Mouse (Mus musculus) neural tube, embryonic 13.5 days (tissue): ENCODE data around the gene Nckap5. TPM values are rescaled to one million over a fixed set of nuclear protein-coding genes. Genes with fewer than 3 reads are reported as not detected.

ENCODE experiments used
- ATAC-seq: fragments of 200-750 bp; cut with Nextera tagmentation; 2 replicates; pipeline ENCODE4 v1.8.0; 2017; ENCODE audit warnings: low read depth, mild to moderate bottlenecking, moderate TSS enrichment, moderate library complexity
- H3K27ac ChIP-seq: fragments of 300-500 bp; sonication (generic); replicated peaks from 2 replicates; pipeline ENCODE4 v1.5.1; 2015; ENCODE audit warnings: moderate library complexity, mild to moderate bottlenecking, inconsistent platforms
- H3K27me3 ChIP-seq: fragments of 300-500 bp; sonication (generic); 2 replicates; pipeline ENCODE4 v1.6.1; 2015; ENCODE audit warnings: mild to moderate bottlenecking, inconsistent platforms
- H3K36me3 ChIP-seq: fragments of 300-500 bp; sonication (generic); 2 replicates; pipeline ENCODE4 v1.6.1; 2015; ENCODE audit warnings: mild to moderate bottlenecking, inconsistent platforms
- H3K4me1 ChIP-seq: fragments of 300-500 bp; sonication (generic); replicated peaks from 2 replicates; pipeline ENCODE4 v1.6.1; 2015; ENCODE audit warnings: inconsistent platforms
- H3K4me2 ChIP-seq: fragments of 300-500 bp; sonication (generic); 2 replicates; pipeline ENCODE4 v1.6.1; 2015; ENCODE audit warnings: inconsistent platforms, mild to moderate bottlenecking, moderate library complexity
- H3K4me3 ChIP-seq: fragments of 300-500 bp; sonication (generic); 2 replicates; pipeline ENCODE4 v1.5.1; 2015; ENCODE audit warnings: mild to moderate bottlenecking, inconsistent platforms
- H3K9ac ChIP-seq: fragments of 300-500 bp; sonication (generic); 2 replicates; pipeline ENCODE4 v1.6.1; 2015; ENCODE audit warnings: moderate library complexity, mild to moderate bottlenecking, inconsistent platforms
- H3K9me3 ChIP-seq: fragments of 300-500 bp; sonication (generic); 2 replicates; pipeline ENCODE4 v1.6.1; 2016; ENCODE audit warnings: inconsistent platforms
- WGBS: fragments of 180-500 bp; shearing (Covaris S2); methylation state at CpG from one replicate; pipeline ENCODE4 v1.1.7; 2015; 5-methylcytosine and 5-hydroxymethylcytosine counted together
- polyA plus RNA-seq: library from polyadenylated mRNA; unstranded; fragments of >200 nt; fragmentation: Nextera tagmentation; extraction: Ambion mirVana; gene quantifications from 2 replicates; pipeline ENCODE4 v1.2.1, GENCODE M21; 2015

Gene Nckap5
- polyA plus RNA-seq, 1 experiment from 2014 or later = 18.3 TPM

DNA sequence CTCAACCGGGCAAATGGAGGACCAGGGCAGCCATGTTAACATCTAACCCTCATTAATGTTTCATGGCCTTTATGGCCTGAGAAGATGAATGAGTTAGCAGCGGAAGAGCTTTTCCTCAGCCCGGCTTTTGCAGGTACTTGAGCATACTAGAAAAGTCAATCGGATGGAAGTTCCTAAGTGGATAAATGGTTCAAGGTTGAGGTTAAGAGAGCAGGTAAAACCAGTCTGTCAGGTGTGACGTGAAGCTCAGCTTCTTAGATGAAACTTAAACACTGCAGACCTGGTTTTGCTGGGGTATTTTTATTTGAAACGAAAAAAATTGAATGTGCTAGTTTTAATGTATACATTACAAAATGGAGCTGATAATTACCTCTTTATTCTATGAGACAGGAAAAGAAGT, 671.3 kb downstream of the Nckap5 start:
- Histone ChIP-seq H3K27me3 (no peaks in the 10 kb centered on the region), H3K9ac (no peak overlapping the region), H3K27ac (no peak overlapping the region), H3K4me3 (no peak overlapping the region), H3K9me3 (no peaks in the 10 kb centered on the region), H3K4me1 (no peaks in the 10 kb centered on the region), H3K4me2 (no peak overlapping the region), H3K36me3 (no peaks in the 10 kb centered on the region)
- WGBS = 84% methylated on average over 6 of the region's 6 CpGs
- ATAC-seq = no peak

DNA sequence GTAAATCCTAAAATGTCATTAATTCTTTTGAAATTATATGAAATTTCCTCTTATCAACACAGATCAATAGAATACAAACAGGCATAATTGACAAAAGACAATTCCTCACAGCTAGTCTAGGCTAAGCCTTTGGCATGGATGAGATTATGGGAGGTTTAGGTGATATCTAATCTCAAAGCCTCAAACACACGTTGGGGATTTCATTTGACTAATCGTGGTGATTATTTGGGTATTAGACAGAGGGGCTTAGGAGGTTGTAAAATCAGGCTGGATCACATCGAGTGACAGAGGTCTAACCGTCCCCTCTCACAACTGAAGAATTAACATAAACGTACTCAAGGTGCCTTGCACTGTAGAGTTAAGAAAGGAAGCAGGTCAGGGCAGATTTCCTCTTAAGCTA, 674.8 kb downstream of the Nckap5 start:
- Histone ChIP-seq H3K4me2 (no peak overlapping the region), H3K4me3 (no peak overlapping the region), H3K4me1 (no peaks in the 10 kb centered on the region), H3K27ac (no peak overlapping the region), H3K27me3 (no peaks in the 10 kb centered on the region), H3K36me3 (no peaks in the 10 kb centered on the region), H3K9ac (no peak overlapping the region), H3K9me3 (no peaks in the 10 kb centered on the region)
- WGBS = 80% methylated on average over 5 of the region's 5 CpGs
- no peak for ATAC-seq

DNA sequence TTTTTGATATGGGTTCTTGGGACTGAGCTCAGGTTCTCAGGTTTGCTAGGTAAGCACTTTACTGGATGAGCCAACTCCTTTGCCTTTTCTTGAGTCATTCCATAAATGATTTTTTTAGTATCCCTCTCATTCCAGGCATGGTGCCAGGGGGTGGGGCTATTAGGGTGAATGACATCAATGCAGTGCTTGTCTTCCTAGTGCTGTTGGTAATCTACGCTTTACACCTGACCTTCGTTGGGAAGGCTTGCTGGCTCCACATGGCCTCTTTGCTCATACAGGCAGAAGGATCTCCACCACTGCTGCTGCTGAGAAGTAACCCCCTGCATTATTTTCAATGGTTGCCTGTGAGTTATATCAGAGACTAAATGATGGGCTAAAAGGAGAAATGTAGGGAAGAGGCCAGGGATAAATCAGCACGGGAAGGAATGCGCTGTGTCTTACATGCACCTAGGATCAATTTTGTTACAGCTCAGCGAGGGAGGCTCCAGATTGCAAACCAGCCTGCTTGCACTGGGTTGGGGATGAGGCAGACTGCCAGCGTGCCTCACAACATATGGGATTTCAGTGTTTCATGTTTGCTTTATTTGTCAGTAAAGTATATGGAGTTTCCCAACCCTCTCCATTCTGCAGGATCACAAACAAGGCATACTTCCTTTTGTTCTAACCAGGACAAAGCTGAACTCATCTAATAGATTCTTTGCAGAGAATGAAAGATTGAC, 676.9 kb downstream of the Nckap5 start:
- H3K4me3 ChIP-seq = no peak overlapping the region
- H3K27me3 ChIP-seq = no peaks in the 10 kb centered on the region
- H3K4me2 ChIP-seq = no peak overlapping the region
- ATAC-seq = no peak
- H3K27ac ChIP-seq = no peak overlapping the region
- H3K36me3 ChIP-seq = no peaks in the 10 kb centered on the region
- H3K9ac ChIP-seq = no peak overlapping the region
- H3K4me1 ChIP-seq = no peaks in the 10 kb centered on the region
- no peaks in the 10 kb centered on the region for H3K9me3 ChIP-seq
- WGBS = 80% methylated on average over 6 of the region's 6 CpGs

- H3K27ac ChIP-seq = no peak overlapping the region
- WGBS = 82% methylated on average over 6 of the region's 6 CpGs
- no peak for ATAC-seq
- H3K36me3 ChIP-seq = no peaks in the 10 kb centered on the region
- H3K27me3 ChIP-seq = no peaks in the 10 kb centered on the region
- H3K9me3 ChIP-seq = no peaks in the 10 kb centered on the region
- no peak overlapping the region for H3K4me2 ChIP-seq
- no peak overlapping the region for H3K9ac ChIP-seq
- H3K4me3 ChIP-seq = no peak overlapping the region
- H3K4me1 ChIP-seq = no peaks in the 10 kb centered on the region
Observed at GRCm38 (mm10) chr1:126152217-126152616, 678.4 kb downstream of the Nckap5 start.

DNA sequence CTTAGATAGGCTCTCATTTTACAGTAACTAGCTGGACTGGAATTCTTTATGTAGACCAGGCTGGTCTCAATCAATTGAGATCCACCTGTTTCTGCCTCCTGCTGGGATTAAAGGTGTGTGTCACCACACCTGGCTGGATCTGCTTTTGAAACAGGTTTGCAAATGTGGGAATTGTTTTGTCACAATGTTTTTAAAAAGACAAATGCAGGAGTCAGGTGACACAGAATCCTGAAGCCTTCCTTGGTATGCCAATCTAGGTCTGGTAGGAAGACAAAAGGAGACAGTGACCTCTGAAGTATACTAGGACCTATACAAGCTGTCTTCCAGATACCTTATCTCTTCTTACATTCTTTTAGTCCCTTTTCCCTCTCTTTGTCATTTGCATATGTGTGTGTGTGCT, 680.6 kb downstream of the Nckap5 start:
- Histone ChIP-seq H3K4me2 (no peak overlapping the region), H3K27me3 (no peaks in the 10 kb centered on the region), H3K4me3 (no peak overlapping the region), H3K36me3 (no peaks in the 10 kb centered on the region), H3K9me3 (no peaks in the 10 kb centered on the region), H3K4me1 (no peaks in the 10 kb centered on the region), H3K9ac (no peak overlapping the region), H3K27ac (no peak overlapping the region)
- ATAC-seq = no peak

DNA sequence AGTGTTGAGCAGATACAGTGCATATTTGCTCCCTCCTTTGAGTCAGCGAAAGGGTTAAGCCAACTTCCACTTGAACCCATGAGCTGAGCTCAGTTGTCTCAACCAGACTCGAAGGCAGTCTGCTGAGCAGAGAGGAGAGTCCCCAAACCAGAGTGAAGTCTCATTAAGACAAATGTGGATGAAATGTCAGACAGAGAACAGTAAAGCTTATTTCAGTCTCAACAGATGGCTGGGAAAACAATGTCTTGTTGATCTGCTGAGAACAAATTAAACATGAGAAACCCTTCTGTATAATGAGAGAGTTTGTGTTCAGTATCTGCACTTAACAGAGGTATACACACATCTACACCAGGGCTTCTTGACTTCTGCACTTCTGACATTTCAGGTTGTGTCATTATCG, 694.9 kb downstream of the Nckap5 start:
- no peak overlapping the region for H3K4me3 ChIP-seq
- H3K36me3 ChIP-seq = no peaks in the 10 kb centered on the region
- ATAC-seq = no peak
- H3K27me3 ChIP-seq = no peaks in the 10 kb centered on the region
- no peaks in the 10 kb centered on the region for H3K4me1 ChIP-seq
- H3K9ac ChIP-seq = no peak overlapping the region
- 91% methylated on average over 3 of the region's 3 CpGs for WGBS
- no peak overlapping the region for H3K27ac ChIP-seq
- no peaks in the 10 kb centered on the region for H3K9me3 ChIP-seq
- no peak overlapping the region for H3K4me2 ChIP-seq

DNA sequence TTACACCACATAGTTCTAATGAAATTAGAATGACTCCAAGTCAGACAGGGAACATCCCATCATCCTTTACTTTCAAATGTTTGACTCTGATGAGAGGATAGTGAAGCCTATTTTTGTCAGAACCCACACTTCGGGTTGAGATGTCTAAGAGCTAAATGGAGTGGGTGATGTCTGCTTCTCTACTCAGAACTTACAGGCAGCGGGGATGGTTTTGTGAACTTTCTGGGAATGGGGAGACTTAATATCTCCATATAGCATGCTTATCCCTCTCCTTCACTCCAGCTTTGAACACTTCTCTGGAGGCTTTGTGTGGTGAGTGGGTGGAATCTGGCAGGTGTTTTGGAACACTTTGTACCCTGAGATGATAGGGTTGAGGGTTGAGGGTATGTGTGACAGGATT, 698.3 kb downstream of the Nckap5 start:
- no peak for ATAC-seq
- H3K9ac ChIP-seq = no peak overlapping the region
- no peaks in the 10 kb centered on the region for H3K36me3 ChIP-seq
- H3K27me3 ChIP-seq = no peaks in the 10 kb centered on the region
- WGBS = 97% methylated on average over 2 of the region's 2 CpGs
- no peak overlapping the region for H3K27ac ChIP-seq
- peaks cover 5% of the 10 kb centered on the region; the same call in 1 of the 2 replicates for H3K4me1 ChIP-seq
- H3K9me3 ChIP-seq = no peaks in the 10 kb centered on the region
- H3K4me3 ChIP-seq = no peak overlapping the region
- H3K4me2 ChIP-seq = no peak overlapping the region

- peaks cover 5% of the 10 kb centered on the region; the same call in 1 of the 2 replicates for H3K4me1 ChIP-seq
- H3K27ac ChIP-seq = no peak overlapping the region
- no peak overlapping the region for H3K9ac ChIP-seq
- no peaks in the 10 kb centered on the region for H3K27me3 ChIP-seq
- ATAC-seq = no peak
- H3K4me2 ChIP-seq = no peak overlapping the region
- no peak overlapping the region for H3K4me3 ChIP-seq
- no peaks in the 10 kb centered on the region for H3K36me3 ChIP-seq
- H3K9me3 ChIP-seq = no peaks in the 10 kb centered on the region
- 24% methylated on average over 1 of the region's 1 CpGs for WGBS
Observed at GRCm38 (mm10) chr1:126129129-126129528, 701.5 kb downstream of the Nckap5 start.

GRCm38 (mm10) chr1:126123111-126123510, 707.5 kb downstream of the Nckap5 start:
- H3K27me3 ChIP-seq = no peaks in the 10 kb centered on the region
- H3K9ac ChIP-seq = no peak overlapping the region
- no peak overlapping the region for H3K4me3 ChIP-seq
- no peaks in the 10 kb centered on the region for H3K9me3 ChIP-seq
- H3K4me2 ChIP-seq = no peak overlapping the region
- no peaks in the 10 kb centered on the region for H3K36me3 ChIP-seq
- peaks cover 13% of the 10 kb centered on the region for H3K4me1 ChIP-seq
- H3K27ac ChIP-seq = no peak overlapping the region
- ATAC-seq = no peak
- WGBS = 80% methylated on average over 5 of the region's 5 CpGs

GRCm38 (mm10) chr1:126120506-126120905, 710.1 kb downstream of the Nckap5 start:
- Histone ChIP-seq H3K27ac (0 out of 2 replicates have a peak overlapping the region, but pooled peaks have one; percentile 11), H3K9me3 (no peaks in the 10 kb centered on the region), H3K4me3 (no peak overlapping the region), H3K27me3 (no peaks in the 10 kb centered on the region), H3K36me3 (no peaks in the 10 kb centered on the region), H3K4me2 (no peak overlapping the region), H3K9ac (no peak overlapping the region), H3K4me1 (peaks cover 10% of the 10 kb centered on the region)
- no peak for ATAC-seq
- WGBS = 28% methylated on average over 8 of the region's 8 CpGs

GRCm38 (mm10) chr1:126116034-126116433, 714.6 kb downstream of the Nckap5 start:
- no peaks in the 10 kb centered on the region for H3K36me3 ChIP-seq
- WGBS = 76% methylated on average over 3 of the region's 3 CpGs
- ATAC-seq = no peak
- H3K4me2 ChIP-seq = no peak overlapping the region
- no peaks in the 10 kb centered on the region for H3K27me3 ChIP-seq
- no peaks in the 10 kb centered on the region for H3K9me3 ChIP-seq
- no peak overlapping the region for H3K9ac ChIP-seq
- no peak overlapping the region for H3K4me3 ChIP-seq
- peaks cover 8% of the 10 kb centered on the region for H3K4me1 ChIP-seq
- no peak overlapping the region for H3K27ac ChIP-seq

- Histone ChIP-seq H3K9ac (no peak overlapping the region), H3K36me3 (peaks cover 9% of the 10 kb centered on the region; the same call in 1 of the 2 replicates), H3K4me3 (no peak overlapping the region), H3K4me1 (peaks cover 8% of the 10 kb centered on the region), H3K4me2 (no peak overlapping the region), H3K9me3 (no peaks in the 10 kb centered on the region), H3K27me3 (no peaks in the 10 kb centered on the region), H3K27ac (no peak overlapping the region)
- WGBS = 33% methylated on average over 3 of the region's 3 CpGs
- peak; percentile 27; the same call in 1 of the 2 replicates for ATAC-seq
Observed at GRCm38 (mm10) chr1:126105673-126106256, 724.8 kb downstream of the Nckap5 start.

- 91% methylated on average over 4 of the region's 4 CpGs for WGBS
- no peak for ATAC-seq
- Histone ChIP-seq H3K27ac (no peak overlapping the region), H3K4me3 (no peak overlapping the region), H3K9ac (no peak overlapping the region), H3K36me3 (0 out of 2 replicates have a peak, but pooled peaks cover 10% of the 10 kb centered on the region), H3K4me2 (no peak overlapping the region), H3K27me3 (no peaks in the 10 kb centered on the region), H3K9me3 (no peaks in the 10 kb centered on the region), H3K4me1 (no peaks in the 10 kb centered on the region)
Observed at GRCm38 (mm10) chr1:126094346-126094745, 736.3 kb downstream of the Nckap5 start.
